ENCODE assay signal across 8 mouse cellular contexts in the genomic region with DNA sequence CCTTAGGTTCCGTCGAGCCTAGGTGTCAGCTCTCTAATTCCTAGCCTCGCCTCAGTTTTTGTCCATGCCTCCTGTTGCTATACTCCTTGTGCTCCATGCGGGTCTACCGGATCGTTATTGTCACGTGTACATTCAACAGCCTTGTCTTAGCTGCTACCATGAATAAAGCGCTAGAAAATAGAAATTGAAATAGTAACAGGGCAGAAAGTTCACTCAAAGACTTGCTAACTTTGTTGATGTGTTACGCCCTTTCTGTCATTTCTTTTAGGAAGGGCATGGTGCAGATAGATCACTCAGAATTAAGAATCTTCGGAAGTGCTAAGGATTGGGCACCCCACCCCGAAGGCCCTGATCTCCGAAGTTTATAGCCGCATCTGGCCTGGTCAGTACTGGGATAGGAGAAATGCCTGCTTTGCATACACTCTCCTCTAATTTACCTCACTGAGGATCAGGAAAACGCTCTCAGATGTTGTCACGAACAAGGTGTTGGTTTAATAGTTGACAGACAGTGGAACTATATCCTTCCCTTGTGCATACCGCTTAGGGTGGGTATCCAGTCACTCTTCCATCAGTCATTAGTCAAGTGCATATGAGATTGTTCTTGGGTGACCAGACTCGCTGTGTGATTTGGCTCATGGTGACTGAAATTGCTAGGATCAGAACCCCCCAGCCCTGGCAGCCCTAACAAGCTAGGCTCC. TPM values are rescaled to one million over a fixed set of nuclear protein-coding genes. Genes with fewer than 3 reads are reported as not detected.
DNase-seq lines count a peak whose midpoint lies in the region; ATAC-seq and TF ChIP-seq lines count a peak whose summit lies in the region.

No protein-coding gene starts in this region.

- peaks cover 12% of the 10 kb centered on the region; the same call in 1 of the 2 replicates for H3K36me3 ChIP-seq in embryonic facial prominence, embryonic 14.5 days (ENCODE audit: control insufficient read depth, insufficient read depth, low read length)
- H3K36me3 ChIP-seq in myocyte (ENCODE audit: control insufficient read depth, insufficient read depth), result no peaks in the 10 kb centered on the region

- no peak for DNase-seq in lung, adult 2 months
- no peak for DNase-seq in lung, postnatal 36 days
- no peak for DNase-seq in embryonic facial prominence, embryonic 14.5 days (ENCODE audit: low spot score)
- DNase-seq in gastrocnemius, adult 18-20 months (ENCODE audit: low spot score), result no peak
- DNase-seq in layer of hippocampus, adult 11-12 months (ENCODE audit: low spot score), result no peak
- no peak for DNase-seq in cerebellum, postnatal 14 days

- TF ChIP-seq CTCF in lung, adult 2 months (IDR thresholded peaks at IDR 0.05; ENCODE audit: insufficient read depth, low read length), result no peak

- whole genome bisulfite sequencing in lung, adult 2 months, result 24% methylated on average over 17 of the region's 17 CpGs
- WGBS in embryonic facial prominence, embryonic 14.5 days, result 32% methylated on average over 17 of the region's 17 CpGs

- no peaks in the 10 kb centered on the region for H3K9me3 ChIP-seq in embryonic facial prominence, embryonic 14.5 days (ENCODE audit: control insufficient read depth, low read length)

- no peaks in the 10 kb centered on the region for H3K27me3 ChIP-seq in embryonic facial prominence, embryonic 14.5 days (replicated peaks; ENCODE audit: control insufficient read depth, insufficient read depth, low read length)
- no peaks in the 10 kb centered on the region for H3K27me3 ChIP-seq in myocyte (ENCODE audit: control insufficient read depth, insufficient read depth, insufficient read length)

- no peak for ATAC-seq in embryonic facial prominence, embryonic 14.5 days (ENCODE audit: low read depth)
- peak; percentile 22 for ATAC-seq in inflammation-experienced regulatory T-cells, adult 6 months

- TF ChIP-seq POLR2A in lung, adult 2 months (IDR thresholded peaks at IDR 0.05; ENCODE audit: borderline replicate concordance, extremely low read depth, low read depth, low read length), result no peak
- TF ChIP-seq POLR2A in myocyte (IDR thresholded peaks at IDR 0.05; ENCODE audit: insufficient read length, low read depth), result no peak

- peak overlapping the region; percentile 84 for H3K9ac ChIP-seq in embryonic facial prominence, embryonic 14.5 days (ENCODE audit: low read depth, low read length)

- peak overlapping the region; percentile 96 for H3K4me3 ChIP-seq in lung, adult 2 months (replicated peaks; ENCODE audit: extremely low read depth, low read depth, low read length)
- peak overlapping the region; percentile 80 for H3K4me3 ChIP-seq in embryonic facial prominence, embryonic 14.5 days (ENCODE audit: low read depth, low read length)
- H3K4me3 ChIP-seq in myocyte, result peak overlapping the region; percentile 91

- H3K79me2 ChIP-seq in myocyte (ENCODE audit: control insufficient read depth, insufficient read depth), result no peaks in the 10 kb centered on the region

- H3K4me2 ChIP-seq in embryonic facial prominence, embryonic 14.5 days (ENCODE audit: low read depth, low read length), result peak overlapping the region; percentile 64
- peak overlapping the region; percentile 96 for H3K4me2 ChIP-seq in myocyte (ENCODE audit: low read depth)

- H3K4me1 ChIP-seq in lung, adult 2 months (ENCODE audit: control insufficient read depth, insufficient read depth, low read length), result peaks cover 3% of the 10 kb centered on the region
- peaks cover 12% of the 10 kb centered on the region for H3K4me1 ChIP-seq in embryonic facial prominence, embryonic 14.5 days (ENCODE audit: control insufficient read depth, insufficient read depth, low read length)

- peak overlapping the region; percentile 83; the same call in 1 of the 2 replicates for H3K27ac ChIP-seq in embryonic facial prominence, embryonic 14.5 days (replicated peaks; ENCODE audit: low read depth, low read length)

- peak overlapping the region; percentile 47 for H3ac ChIP-seq in myocyte (ENCODE audit: control insufficient read depth, insufficient read length)

TF ChIP-seq in myocyte, 11 proteins besides CTCF, POLR2A, EP300 and RAD21:
- TF ChIP-seq CEBPB (IDR thresholded peaks at IDR 0.05; ENCODE audit: insufficient read depth, poor library complexity, severe bottlenecking), result no peak
- peak; percentile 28 for TF ChIP-seq USF1 (IDR thresholded peaks at IDR 0.05; ENCODE audit: low read depth)

RNA-seq across cellular contexts. Expression of gene Cenpn, which starts 0.7 kb away (rescaled TPM):
- polyA plus RNA-seq in lung, adult 2 months (2012; rRNA removed), result 0.74 and 1.2 TPM in 2 replicates
- 27.9 and 31.7 TPM in 2 replicates for polyA plus RNA-seq in embryonic facial prominence, embryonic 14.5 days (2014; fragmentation: Nextera tagmentation; extraction: Ambion mirVana)
- 10 to 100 TPM in 1 of 3 experiments, 1 to 10 TPM in 2; 3.3 to 22.4 (median 3.9) TPM for polyA plus RNA-seq in inflammation-experienced regulatory T-cells, adult 6 months (2017; shearing (Covaris generic))
- polyA plus RNA-seq in myocyte (2012; fragmentation: generic; extraction: Trizol), result 9.2 TPM
- under 1 TPM; 0.55 to 0.57 TPM for total RNA-seq in gastrocnemius, adult 18-20 months (2021)

RNA-seq across cellular contexts. Expression of gene Cmc2, which starts 1.0 kb away (rescaled TPM):
- 4.8 and 8.1 TPM in 2 replicates for polyA plus RNA-seq in lung, adult 2 months (2012; rRNA removed)
- polyA plus RNA-seq in embryonic facial prominence, embryonic 14.5 days (2014; fragmentation: Nextera tagmentation; extraction: Ambion mirVana), result 74.4 and 77.7 TPM in 2 replicates
- polyA plus RNA-seq in inflammation-experienced regulatory T-cells, adult 6 months (2017; shearing (Covaris generic)), result 10 to 100 TPM; 23.1 to 79.6 (median 36.6) TPM
- 37.1 TPM for polyA plus RNA-seq in myocyte (2012; fragmentation: generic; extraction: Trizol)
- total RNA-seq in gastrocnemius, adult 18-20 months (2021), result 10 to 100 TPM; 25.8 to 28.3 TPM

RNA-seq across cellular contexts. Expression of gene Atmin, which starts 21.0 kb away (rescaled TPM):
- 13.9 and 15.9 TPM in 2 replicates for polyA plus RNA-seq in lung, adult 2 months (2012; rRNA removed)
- 11.1 and 12.7 TPM in 2 replicates for polyA plus RNA-seq in embryonic facial prominence, embryonic 14.5 days (2014; fragmentation: Nextera tagmentation; extraction: Ambion mirVana)
- polyA plus RNA-seq in inflammation-experienced regulatory T-cells, adult 6 months (2017; shearing (Covaris generic)), result 1 to 10 TPM; 7.5 to 9.0 (median 7.7) TPM
- polyA plus RNA-seq in myocyte (2012; fragmentation: generic; extraction: Trizol), result 7.8 TPM
- 10 to 100 TPM; 24.6 to 29.6 TPM for total RNA-seq in gastrocnemius, adult 18-20 months (2021)

RNA-seq across cellular contexts. Expression of gene 1700030J22Rik, which starts 56.5 kb away (rescaled TPM):
- 1.2 and 1.5 TPM in 2 replicates for polyA plus RNA-seq in lung, adult 2 months (2012; rRNA removed)
- polyA plus RNA-seq in embryonic facial prominence, embryonic 14.5 days (2014; fragmentation: Nextera tagmentation; extraction: Ambion mirVana), result 1.2 and 2.4 TPM in 2 replicates
- under 1 TPM in 1 of 3 experiments, not detected in 2; 0.25 TPM for polyA plus RNA-seq in inflammation-experienced regulatory T-cells, adult 6 months (2017; shearing (Covaris generic))
- polyA plus RNA-seq in myocyte (2012; fragmentation: generic; extraction: Trizol), result 1.5 TPM
- under 1 TPM in 1 of 2 experiments, not detected in 1; 0.11 TPM for total RNA-seq in gastrocnemius, adult 18-20 months (2021)
